Mouse (Mus musculus) olfactory bulb, adult 2 months (tissue): ENCODE results near the gene Stx3.

Source experiments
- CTCF ChIP-seq: fragments of 200-500 bp; IDR thresholded peaks from 2 replicates; pipeline ENCODE4 v1.5.1; 2012; ENCODE audit warnings: low read depth, mild to moderate bottlenecking, low read length, moderate library complexity; ENCODE audit not compliant: insufficient read depth
- POLR2A ChIP-seq: fragments of 200-500 bp; IDR thresholded peaks from 2 replicates; pipeline ENCODE4 v1.6.1; 2012; ENCODE audit warnings: mild to moderate bottlenecking, low read depth, low read length, moderate library complexity; ENCODE audit not compliant: insufficient read depth

DNA sequence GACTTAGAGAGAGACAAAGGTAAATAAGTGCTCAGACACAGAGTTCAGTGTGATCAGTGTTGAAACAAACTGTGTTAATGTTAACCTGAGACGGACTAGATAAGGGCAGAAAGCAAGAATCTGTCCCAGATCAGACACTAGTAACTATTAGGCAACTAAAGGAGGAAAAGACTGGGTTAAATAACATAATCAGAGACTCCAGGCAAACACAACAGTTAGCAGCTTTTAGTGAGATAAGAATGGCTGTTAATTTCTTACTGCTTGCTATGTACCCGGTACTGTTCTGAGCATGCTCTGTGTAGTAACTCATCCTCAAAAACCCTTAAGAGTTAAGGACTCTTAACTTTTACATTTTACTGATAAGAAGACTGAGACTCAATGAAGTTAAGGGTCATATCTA lies 93.3 kb downstream of the Stx3 start:
- TF ChIP-seq CTCF: no peak
- TF ChIP-seq POLR2A: no peak
